In genomic region chr1:194540923-194541322, GRCm38 (mm10) we compare ENCODE assay signal across 22 mouse cellular contexts.
DNase-seq lines count a peak whose midpoint lies in the region; ATAC-seq lines count a peak whose summit lies in the region.
"Had no signal": no experiment of that assay in that cellular context is flagged by ENCODE, and none has a peak within 500 bp of the region (broad histone marks: within the 10 kb centered on the region; RNA-seq: fewer than 3 reads in every experiment).

No protein-coding gene starts in this region.

- no peak for DNase-seq in cerebellum, postnatal 4 days (ENCODE audit: low spot score in 2 of 2)
- peak; percentile 43 for DNase-seq in cerebellum, adult 9-10 months
- peak; percentile 2 to 63 for DNase-seq in layer of hippocampus, adult 18-20 months (ENCODE audit: low spot score in 2 of 2)
- DNase-seq in layer of hippocampus, postnatal 36 days: peak; percentile 15 to 20
- DNase-seq in gastrocnemius, adult 8-10 months (ENCODE audit: low spot score in 2 of 2): no peak
- DNase-seq in gastrocnemius, postnatal 4 days (ENCODE audit: low spot score in 2 of 2): no peak
- DNase-seq in thymus, postnatal 4 days: no peak
- DNase-seq: adrenal gland, adult 8-10 months; embryo, embryonic 11 days; heart, adult 11 months; heart, postnatal 14 days; kidney, adult 11 months; kidney, postnatal 4 days; liver, postnatal 0 days; right cerebral cortex, adult 18-20 months; right cerebral cortex, postnatal 4 days; thymus, adult 18-20 months; thymus, postnatal 36 days had no signal

- ATAC-seq in cerebellum, adult (ENCODE audit: insufficient number of reproducible peaks, low FRiP score, low TSS enrichment): peak; percentile 58
- ATAC-seq: activated CD4-positive, CD25-positive, alpha-beta regulatory T cell, adult 4 months; forebrain, embryonic 13.5 days; liver, postnatal 0 days; lung, postnatal 0 days had no signal

Comparison
In these comparisons a context has a peak if more than half of its experiments do, and no peak if none do; other contexts are left out.
1. DNase-seq: peak in cerebellum, adult 9-10 months (single experiment), layer of hippocampus, adult 18-20 months (2 of 2) and layer of hippocampus, postnatal 36 days (2 of 2); none in cerebellum, postnatal 4 days (0 of 2), gastrocnemius, adult 8-10 months (0 of 2), gastrocnemius, postnatal 4 days (0 of 2) and thymus, postnatal 4 days (single experiment).